Mouse (Mus musculus) stomach, postnatal 0 days (tissue): Measurements from ENCODE around the gene Pnck. TPM values are rescaled to one million over a fixed set of nuclear protein-coding genes. Genes with fewer than 3 reads are reported as not detected.

Experiments
- ATAC-seq: fragments of 200-750 bp; cut with Nextera tagmentation; 2 replicates; pipeline ENCODE4 v1.8.0; 2017; ENCODE audit not compliant: low FRiP score, low TSS enrichment
- DNase-seq: peaks from one replicate; pipeline ENCODE4 v3.0.0-alpha.2; 2016; ENCODE audit warnings: low spot score
- H3K27ac ChIP-seq: fragments of 300-500 bp; sonication (generic); replicated peaks from 2 replicates; pipeline ENCODE4 v1.5.1; 2014; ENCODE audit warnings: mild to moderate bottlenecking, control low read depth
- H3K27me3 ChIP-seq: fragments of 300-500 bp; sonication (generic); 2 replicates; pipeline ENCODE4 v1.6.1; 2014; ENCODE audit warnings: low read length; ENCODE audit not compliant: control insufficient read depth, insufficient read depth
- H3K36me3 ChIP-seq: fragments of 300-500 bp; sonication (generic); 2 replicates; pipeline ENCODE4 v1.6.1; 2014; ENCODE audit warnings: low read length, mixed read lengths; ENCODE audit not compliant: control insufficient read depth, insufficient read depth
- H3K4me1 ChIP-seq: fragments of 300-500 bp; sonication (generic); replicated peaks from 2 replicates; pipeline ENCODE4 v1.6.1; 2014; ENCODE audit warnings: antibody characterized with exemption; ENCODE audit not compliant: control insufficient read depth, insufficient read depth
- H3K4me2 ChIP-seq: fragments of 300-500 bp; sonication (generic); replicated peaks from 2 replicates; pipeline ENCODE4 v1.6.1; 2014; ENCODE audit warnings: low read depth, mild to moderate bottlenecking, control low read depth, moderate library complexity
- H3K4me3 ChIP-seq: fragments of 300-500 bp; sonication (generic); 2 replicates; pipeline ENCODE4 v1.5.1; 2014; ENCODE audit warnings: low read depth, low read length, control low read depth
- H3K9ac ChIP-seq: fragments of 300-500 bp; sonication (generic); 2 replicates; pipeline ENCODE4 v1.6.1; 2014; ENCODE audit warnings: mild to moderate bottlenecking, low read length, control low read depth, mixed read lengths
- H3K9me3 ChIP-seq: fragments of 300-500 bp; sonication (generic); 2 replicates; pipeline ENCODE4 v1.6.1; 2016; ENCODE audit warnings: low read length; ENCODE audit not compliant: control insufficient read depth
- CTCF ChIP-seq: IDR thresholded peaks from 2 replicates; pipeline ENCODE4 v1.5.1; 2016; ENCODE audit warnings: antibody characterized with exemption, low read depth, mild to moderate bottlenecking, moderate library complexity
- EP300 ChIP-seq: optimal IDR thresholded peaks from 2 replicates; pipeline ENCODE3; 2016; ENCODE audit warnings: antibody characterized with exemption
- WGBS: fragments of 180-500 bp; shearing (Covaris S2); extraction: QIAGEN DNeasy Blood & Tissue Kit; methylation state at CpG from one replicate; pipeline ENCODE4 v1.1.7; 2014; 5-methylcytosine and 5-hydroxymethylcytosine counted together
- polyA plus RNA-seq: library from polyadenylated mRNA; unstranded; fragments of >200 nt; fragmentation: Nextera tagmentation; extraction: Ambion mirVana; gene quantifications from 2 replicates; pipeline ENCODE4 v1.2.1, GENCODE M21; 2015

The Pnck gene
- polyA plus RNA-seq, 1 experiment from 2014 or later = 19.3 TPM

DNA sequence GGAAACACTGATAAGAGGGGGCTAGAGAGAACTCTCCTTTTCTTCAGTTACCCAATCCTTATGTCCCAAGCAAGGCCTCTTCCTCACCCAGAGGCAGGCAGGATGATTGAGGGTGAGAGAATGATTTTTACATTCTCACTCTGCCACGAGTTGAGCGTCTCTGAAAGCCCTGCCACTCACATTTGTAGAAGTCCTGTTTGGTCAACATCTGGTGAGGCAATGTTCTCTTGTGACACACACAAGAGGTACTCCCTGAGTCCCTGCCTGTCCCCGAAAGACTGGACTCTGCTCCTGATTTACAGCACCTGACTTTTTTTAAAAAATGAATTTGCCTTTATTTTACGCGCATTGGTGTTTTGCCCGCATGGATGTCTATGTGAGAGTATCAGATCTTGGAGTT lies 6.5 kb downstream of the Pnck start:
- TF ChIP-seq CTCF (no peak), EP300 (no peak)

DNA sequence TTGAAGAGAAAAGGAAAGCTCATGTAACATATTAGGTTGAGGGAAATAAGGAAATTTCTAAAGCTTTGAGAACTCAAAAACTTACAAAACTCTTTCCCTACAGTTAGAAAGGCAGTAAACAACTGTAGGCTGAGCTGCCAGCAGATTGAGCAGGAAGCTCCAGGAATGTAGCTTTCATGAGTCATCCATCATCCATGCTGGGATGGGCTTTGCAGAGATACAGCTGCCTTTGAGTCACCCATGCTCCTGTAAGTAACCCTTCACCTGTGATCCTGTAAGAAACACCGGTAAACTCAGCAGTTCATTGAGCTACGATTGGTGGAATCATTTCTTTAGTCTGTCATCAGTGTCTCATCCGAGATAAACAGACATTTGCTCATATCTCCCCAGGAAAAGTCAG lies 9.0 kb downstream of the Pnck start:
- ATAC-seq = no peak
- no peak overlapping the region for H3K4me3 ChIP-seq

More for the DNA sequence above, 6.5 kb downstream of the Pnck start:
- Histone ChIP-seq H3K9ac (no peak overlapping the region), H3K27ac (no peak overlapping the region), H3K36me3 (no peaks in the 10 kb centered on the region), H3K4me2 (no peak overlapping the region), H3K4me1 (no peaks in the 10 kb centered on the region), H3K4me3 (no peak overlapping the region), H3K9me3 (no peaks in the 10 kb centered on the region), H3K27me3 (no peaks in the 10 kb centered on the region)
- ATAC-seq (no peak), DNase-seq (no peak)
- WGBS = 83% methylated on average over 6 of the region's 6 CpGs

DNA sequence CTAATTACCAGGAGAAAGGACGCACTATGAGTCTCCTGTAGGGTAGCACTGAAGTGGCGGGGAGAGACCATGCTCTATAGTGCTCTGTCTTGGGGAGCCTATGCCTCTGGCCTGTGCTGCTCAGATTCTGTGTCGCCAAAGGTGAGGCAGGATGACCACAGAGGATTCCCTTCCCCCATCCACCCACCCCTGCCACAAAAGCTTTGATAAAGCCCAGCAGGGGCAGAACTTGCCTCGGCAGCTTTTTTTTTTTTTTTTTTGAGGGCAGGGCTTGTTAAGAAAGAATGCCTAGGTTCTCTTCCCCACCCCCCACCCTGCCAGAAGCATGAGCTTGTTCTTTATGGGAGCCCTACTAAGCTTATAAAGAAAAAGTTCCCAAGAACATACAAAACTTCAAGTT lies 14.8 kb downstream of the Pnck start:
- no peak for ATAC-seq
- no peak for TF ChIP-seq CTCF
- TF ChIP-seq EP300 = no peak
- no peaks in the 10 kb centered on the region for H3K4me1 ChIP-seq
- no peaks in the 10 kb centered on the region for H3K9me3 ChIP-seq
- H3K9ac ChIP-seq = no peak overlapping the region
- no peaks in the 10 kb centered on the region for H3K27me3 ChIP-seq
- no peak overlapping the region for H3K4me2 ChIP-seq
- WGBS = 36% methylated on average over 4 of the region's 4 CpGs
- H3K4me3 ChIP-seq = no peak overlapping the region
- no peaks in the 10 kb centered on the region for H3K36me3 ChIP-seq
- DNase-seq = no peak
- no peak overlapping the region for H3K27ac ChIP-seq

More for the DNA sequence above, 9.0 kb downstream of the Pnck start:
- Histone ChIP-seq H3K4me1 (no peaks in the 10 kb centered on the region), H3K27me3 (no peaks in the 10 kb centered on the region), H3K27ac (no peak overlapping the region), H3K4me2 (no peak overlapping the region), H3K9ac (no peak overlapping the region), H3K9me3 (no peaks in the 10 kb centered on the region), H3K36me3 (no peaks in the 10 kb centered on the region)
- no peak for TF ChIP-seq CTCF
- no peak for TF ChIP-seq EP300
- DNase-seq = no peak
- 57% methylated on average over 3 of the region's 3 CpGs for WGBS

- DNase-seq (no peak), ATAC-seq (peak; percentile 16; the same call in 1 of the 2 replicates)
- no peak overlapping the region; the same call in 1 of the 2 replicates for H3K9ac ChIP-seq
- peak overlapping the region; percentile 49 for H3K4me2 ChIP-seq
- no peak for TF ChIP-seq CTCF
- TF ChIP-seq EP300 = no peak
- no peaks in the 10 kb centered on the region for H3K36me3 ChIP-seq
- H3K9me3 ChIP-seq = no peaks in the 10 kb centered on the region
- H3K4me3 ChIP-seq = peak overlapping the region; percentile 29; the same call in 1 of the 2 replicates
- WGBS = 13% methylated on average over 36 of the region's 41 CpGs
- H3K27me3 ChIP-seq = no peaks in the 10 kb centered on the region
- H3K27ac ChIP-seq = no peak overlapping the region
- H3K4me1 ChIP-seq = no peaks in the 10 kb centered on the region
Measured at GRCm38 (mm10) chrX:73639901-73640469, 19.9 kb downstream of the Pnck start.

DNA sequence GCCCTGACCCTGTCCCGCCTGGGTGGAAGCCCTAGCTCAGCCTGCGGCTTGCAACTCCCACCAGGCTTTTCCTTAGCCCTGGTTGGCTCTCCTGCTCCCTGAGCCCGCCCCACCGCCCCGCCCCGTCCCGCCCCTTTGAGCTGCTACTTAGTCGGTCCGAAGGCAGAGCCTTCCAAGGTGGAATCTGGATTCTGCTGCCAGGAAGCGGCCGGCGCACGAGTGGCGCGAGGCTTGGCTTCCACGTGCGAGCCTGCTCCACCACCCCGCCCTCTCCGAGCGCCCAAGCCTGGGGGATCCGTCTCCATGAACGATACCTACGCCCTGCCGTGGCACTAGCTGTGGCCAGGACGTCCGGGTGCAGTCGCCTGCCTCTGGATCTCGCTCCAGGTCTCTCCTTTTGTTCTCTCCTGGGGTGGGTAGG lies 20.7 kb downstream of the Pnck start, which contains the start of gene Dusp9:
Dusp9 (plus strand) TSS at position 165 of the 421 bp plus-strand sequence.
- Histone ChIP-seq H3K36me3 (no peaks in the 10 kb centered on the region), H3K27me3 (no peaks in the 10 kb centered on the region), H3K4me2 (peak within 1 kb of the TSS; percentile 49), H3K4me1 (no peaks in the 10 kb centered on the region), H3K4me3 (peak within 1 kb of the TSS; percentile 29), H3K9me3 (no peaks in the 10 kb centered on the region), H3K9ac (no peak within 1 kb of the TSS; the same call in 1 of the 2 replicates), H3K27ac (no peak within 1 kb of the TSS)
- DNase-seq (peak; percentile 79), ATAC-seq (peak; percentile 83)
- WGBS = 17% methylated on average over 21 of the region's 28 CpGs
- no peak for TF ChIP-seq CTCF
- TF ChIP-seq EP300 = no peak

DNA sequence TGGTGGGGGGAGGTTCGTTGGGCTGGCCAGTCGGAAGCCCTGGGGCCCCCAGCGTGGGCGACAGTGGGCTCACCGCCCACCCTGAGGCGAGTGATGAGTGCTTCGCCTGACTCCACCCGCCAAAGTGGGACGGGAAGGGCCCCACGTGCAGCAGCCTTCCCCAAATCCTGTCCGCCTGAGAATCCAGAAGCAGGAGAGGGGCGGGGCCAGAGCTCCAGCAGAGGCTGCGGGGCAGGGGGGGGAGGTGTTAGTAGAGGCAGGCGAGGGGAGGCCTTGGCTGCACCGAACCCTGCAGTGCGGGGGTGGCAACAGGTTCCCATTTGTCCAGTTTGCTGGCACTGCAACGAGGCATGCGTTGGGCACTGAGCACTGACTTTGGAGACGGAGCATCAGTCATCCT lies 22.5 kb downstream of the Pnck start:
- Histone ChIP-seq H3K4me2 (peak overlapping the region; percentile 50), H3K36me3 (no peaks in the 10 kb centered on the region), H3K9ac (no peak overlapping the region), H3K9me3 (no peaks in the 10 kb centered on the region), H3K27me3 (no peaks in the 10 kb centered on the region), H3K27ac (no peak overlapping the region), H3K4me3 (peak overlapping the region; percentile 10; the same call in 1 of the 2 replicates), H3K4me1 (no peaks in the 10 kb centered on the region)
- TF ChIP-seq CTCF (no peak), EP300 (no peak)
- no peak for ATAC-seq
- no peak for DNase-seq
- WGBS = 8% methylated on average over 16 of the region's 19 CpGs
